Mouse (Mus musculus): ENCODE results near the gene Mdfi.

The Mdfi gene

GRCm38 (mm10) chr17:47766407-47767043 lies 68.0 kb downstream of the Mdfi start:
- DNase-seq (ENCODE audit: low spot score), result no peak

- no peak for DNase-seq (ENCODE audit: low spot score)
Measured at GRCm38 (mm10) chr17:47765986-47766385, 68.5 kb downstream of the Mdfi start.
